Mouse (Mus musculus): Measurements from ENCODE around the gene Ubr4.

GRCm38 (mm10) chr4:139357211-139357610 is 4.8 kb downstream of the Ubr4 start:
- TF ChIP-seq POLR2AphosphoS2 (IDR thresholded peaks at IDR 0.05; ENCODE audit: insufficient read length, low read depth) (no peak), POLR2A (IDR thresholded peaks at IDR 0.05; ENCODE audit: insufficient read length, low read depth) (no peak), MAX (IDR thresholded peaks at IDR 0.05; ENCODE audit: low read depth) (no peak), CEBPB (IDR thresholded peaks at IDR 0.05; ENCODE audit: insufficient read depth, poor library complexity, severe bottlenecking) (no peak), SRF (IDR thresholded peaks at IDR 0.05; ENCODE audit: control insufficient read depth, insufficient read length, low read depth) (no peak), TCF12 (IDR thresholded peaks at IDR 0.05; ENCODE audit: insufficient read depth, poor library complexity, severe bottlenecking) (no peak)
